Mouse (Mus musculus): Measurements from ENCODE around the gene Pacsin2. TPM values are rescaled to one million over a fixed set of nuclear protein-coding genes. Genes with fewer than 3 reads are reported as not detected.

Gene Pacsin2
- polyA plus RNA-seq, 1 experiment from 2014 or later = 61.3 TPM

DNA sequence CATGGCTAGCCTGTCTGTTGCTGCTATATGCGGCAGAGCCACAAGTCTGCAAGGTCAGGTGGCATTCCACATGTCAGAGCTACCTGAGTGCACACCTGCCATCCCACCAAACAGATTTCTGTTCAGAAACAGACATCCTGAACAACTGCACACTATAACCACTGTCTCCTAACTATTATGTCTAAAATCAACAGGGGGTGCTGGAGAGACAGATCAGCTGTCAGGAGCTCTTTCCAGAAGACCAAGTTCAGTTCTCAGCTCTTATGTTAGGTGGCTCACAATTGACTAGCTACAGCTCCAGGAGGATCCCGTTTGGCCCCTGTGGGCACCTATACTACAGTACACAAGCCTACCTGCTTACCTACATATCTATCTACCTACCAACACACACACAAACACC is 71.7 kb downstream of the Pacsin2 start:
- Histone ChIP-seq H3K4me1 (replicated peaks; ENCODE audit: insufficient read depth, low read length) (peaks cover 4% of the 10 kb centered on the region), H3K4me3 (replicated peaks; ENCODE audit: low read depth, low read length) (no peak overlapping the region), H3K9me3 (replicated peaks; ENCODE audit: low read length) (no peaks in the 10 kb centered on the region), H3K27ac (no peak overlapping the region), H3K36me3 (ENCODE audit: insufficient read depth, low read length) (peaks cover 19% of the 10 kb centered on the region; the same call in 1 of the 2 replicates), H3K27me3 (ENCODE audit: insufficient read depth, low read length) (no peaks in the 10 kb centered on the region), H3K9ac (ENCODE audit: low read depth, low read length) (no peak overlapping the region), H3K4me2 (ENCODE audit: low read length) (no peak overlapping the region)
- no peak for ATAC-seq (replicated peaks; ENCODE audit: low FRiP score, low read depth)
- DNase-seq (ENCODE audit: low spot score) = peak; percentile 29
- WGBS = 69% methylated on average over 2 of the region's 2 CpGs
- TF ChIP-seq CTCF (IDR thresholded peaks at IDR 0.05; ENCODE audit: low read depth) = peak; percentile 47

DNA sequence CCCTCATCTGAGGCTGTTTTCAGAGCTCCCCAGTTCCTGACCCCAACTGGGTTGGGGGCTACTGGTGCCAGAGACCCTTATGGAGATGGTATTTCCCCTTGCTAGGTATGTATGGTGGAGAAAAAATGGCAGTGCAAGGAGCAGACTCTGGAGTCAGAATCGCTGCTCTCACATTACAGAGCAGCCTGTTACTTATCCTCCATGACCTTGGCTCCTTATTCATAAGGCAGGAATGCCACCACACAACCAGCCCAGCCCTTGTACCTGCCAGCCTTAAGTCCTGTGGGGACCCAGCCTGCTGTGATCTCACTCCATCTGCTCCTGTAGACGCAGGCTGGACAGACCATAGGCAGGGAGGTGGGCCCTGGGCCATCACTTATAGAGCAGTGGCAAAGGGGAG is 76.5 kb downstream of the Pacsin2 start:
- no peak for DNase-seq (ENCODE audit: low spot score)
- TF ChIP-seq CTCF (IDR thresholded peaks at IDR 0.05; ENCODE audit: low read depth) = no peak
- Histone ChIP-seq H3K4me1 (replicated peaks; ENCODE audit: insufficient read depth, low read length) (no peaks in the 10 kb centered on the region), H3K36me3 (ENCODE audit: insufficient read depth, low read length) (peaks cover 53% of the 10 kb centered on the region), H3K4me3 (replicated peaks; ENCODE audit: low read depth, low read length) (no peak overlapping the region), H3K9ac (ENCODE audit: low read depth, low read length) (no peak overlapping the region), H3K4me2 (ENCODE audit: low read length) (no peak overlapping the region), H3K27me3 (ENCODE audit: insufficient read depth, low read length) (no peaks in the 10 kb centered on the region), H3K9me3 (replicated peaks; ENCODE audit: low read length) (no peaks in the 10 kb centered on the region), H3K27ac (no peak overlapping the region)
- ATAC-seq (replicated peaks; ENCODE audit: low FRiP score, low read depth) = no peak
- 68% methylated on average over 2 of the region's 2 CpGs for WGBS

DNA sequence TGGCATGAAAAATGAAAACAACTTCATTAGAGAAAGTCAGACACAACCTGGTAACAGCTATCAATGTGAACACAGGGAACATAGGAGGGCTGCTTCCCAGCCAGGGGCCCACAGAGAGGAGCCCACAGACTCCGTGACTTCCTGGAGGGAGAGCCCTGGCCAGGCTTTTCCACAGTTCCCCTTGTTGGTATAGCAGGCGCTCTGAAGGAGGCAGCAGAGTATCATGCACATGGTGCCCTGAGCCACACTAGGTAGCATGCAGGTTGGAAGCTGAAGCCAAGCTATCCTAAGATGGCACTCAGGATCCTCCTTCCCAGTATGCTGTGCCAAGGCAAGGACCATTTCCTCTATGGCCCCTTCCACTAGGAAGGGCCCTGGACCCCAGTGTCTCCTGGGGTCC is 80.8 kb downstream of the Pacsin2 start:
- peaks cover 70% of the 10 kb centered on the region for H3K36me3 ChIP-seq (ENCODE audit: insufficient read depth, low read length)

DNA sequence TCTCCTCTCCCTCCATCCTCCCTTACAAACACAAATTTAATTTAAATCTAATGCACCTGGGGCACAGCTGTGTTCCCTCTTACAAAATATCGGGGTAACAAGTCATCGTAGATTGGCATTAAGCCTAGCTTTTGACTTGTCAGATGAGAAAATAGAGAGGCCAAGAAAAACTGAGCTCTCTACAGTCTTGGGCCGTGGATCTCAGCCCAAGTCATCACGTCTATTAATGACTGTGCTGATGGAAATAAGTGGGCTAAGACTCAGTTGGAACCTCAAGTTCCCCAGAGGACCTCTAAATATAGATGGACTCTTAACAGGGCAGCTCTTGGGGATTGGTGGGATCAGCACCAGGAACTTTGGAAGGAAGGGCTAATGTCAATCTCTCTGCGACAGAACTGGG is 81.3 kb downstream of the Pacsin2 start:
- H3K9me3 ChIP-seq (replicated peaks; ENCODE audit: low read length) = no peaks in the 10 kb centered on the region
- no peaks in the 10 kb centered on the region for H3K27me3 ChIP-seq (ENCODE audit: insufficient read depth, low read length)
- H3K4me3 ChIP-seq (replicated peaks; ENCODE audit: low read depth, low read length) = no peak overlapping the region
- ATAC-seq (replicated peaks; ENCODE audit: low FRiP score, low read depth) (no peak), DNase-seq (ENCODE audit: low spot score) (no peak)
- H3K27ac ChIP-seq = no peak overlapping the region
- H3K4me1 ChIP-seq (replicated peaks; ENCODE audit: insufficient read depth, low read length) = no peaks in the 10 kb centered on the region
- peaks cover 70% of the 10 kb centered on the region for H3K36me3 ChIP-seq (ENCODE audit: insufficient read depth, low read length)
- 81% methylated on average over 5 of the region's 5 CpGs for WGBS
- TF ChIP-seq CTCF (IDR thresholded peaks at IDR 0.05; ENCODE audit: low read depth) = no peak
- no peak overlapping the region for H3K4me2 ChIP-seq (ENCODE audit: low read length)
- H3K9ac ChIP-seq (ENCODE audit: low read depth, low read length) = no peak overlapping the region

More for the DNA sequence above, 80.8 kb downstream of the Pacsin2 start:
- Histone ChIP-seq H3K4me2 (ENCODE audit: low read length) (no peak overlapping the region), H3K4me3 (replicated peaks; ENCODE audit: low read depth, low read length) (no peak overlapping the region), H3K27me3 (ENCODE audit: insufficient read depth, low read length) (no peaks in the 10 kb centered on the region), H3K4me1 (replicated peaks; ENCODE audit: insufficient read depth, low read length) (no peaks in the 10 kb centered on the region), H3K9ac (ENCODE audit: low read depth, low read length) (no peak overlapping the region), H3K27ac (no peak overlapping the region), H3K9me3 (replicated peaks; ENCODE audit: low read length) (no peaks in the 10 kb centered on the region)
- ATAC-seq (replicated peaks; ENCODE audit: low FRiP score, low read depth) (no peak), DNase-seq (ENCODE audit: low spot score) (no peak)
- peak; percentile 61 for TF ChIP-seq CTCF (IDR thresholded peaks at IDR 0.05; ENCODE audit: low read depth)
- WGBS = 92% methylated on average over 2 of the region's 2 CpGs

DNA sequence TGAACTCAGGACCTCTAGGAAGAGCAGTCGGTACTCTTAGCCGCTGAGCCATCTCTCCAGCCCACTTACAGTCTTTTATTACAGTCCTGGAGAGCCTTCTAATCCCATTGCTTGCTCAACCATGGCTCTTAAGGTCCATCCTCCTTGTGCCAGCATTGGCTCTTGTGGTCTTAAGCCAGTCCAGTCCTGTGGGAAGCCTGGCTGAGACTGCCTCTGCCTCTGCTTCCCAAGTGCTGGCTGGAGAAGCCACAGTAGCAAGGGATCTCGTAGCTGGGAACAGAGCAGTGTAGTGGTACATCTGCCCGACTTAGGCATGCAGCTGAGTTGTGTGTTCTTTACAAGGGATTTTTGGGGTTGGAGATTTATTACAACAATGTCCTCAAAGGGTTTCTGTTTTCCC is 81.9 kb downstream of the Pacsin2 start:
- no peak overlapping the region for H3K27ac ChIP-seq
- H3K9ac ChIP-seq (ENCODE audit: low read depth, low read length) = no peak overlapping the region
- H3K27me3 ChIP-seq (ENCODE audit: insufficient read depth, low read length) = no peaks in the 10 kb centered on the region
- DNase-seq (ENCODE audit: low spot score) (no peak), ATAC-seq (replicated peaks; ENCODE audit: low FRiP score, low read depth) (no peak)
- TF ChIP-seq CTCF (IDR thresholded peaks at IDR 0.05; ENCODE audit: low read depth) = no peak
- no peaks in the 10 kb centered on the region for H3K9me3 ChIP-seq (replicated peaks; ENCODE audit: low read length)
- WGBS = 89% methylated on average over 4 of the region's 4 CpGs
- H3K4me1 ChIP-seq (replicated peaks; ENCODE audit: insufficient read depth, low read length) = no peaks in the 10 kb centered on the region
- no peak overlapping the region for H3K4me2 ChIP-seq (ENCODE audit: low read length)
- peaks cover 67% of the 10 kb centered on the region for H3K36me3 ChIP-seq (ENCODE audit: insufficient read depth, low read length)
- no peak overlapping the region for H3K4me3 ChIP-seq (replicated peaks; ENCODE audit: low read depth, low read length)

DNA sequence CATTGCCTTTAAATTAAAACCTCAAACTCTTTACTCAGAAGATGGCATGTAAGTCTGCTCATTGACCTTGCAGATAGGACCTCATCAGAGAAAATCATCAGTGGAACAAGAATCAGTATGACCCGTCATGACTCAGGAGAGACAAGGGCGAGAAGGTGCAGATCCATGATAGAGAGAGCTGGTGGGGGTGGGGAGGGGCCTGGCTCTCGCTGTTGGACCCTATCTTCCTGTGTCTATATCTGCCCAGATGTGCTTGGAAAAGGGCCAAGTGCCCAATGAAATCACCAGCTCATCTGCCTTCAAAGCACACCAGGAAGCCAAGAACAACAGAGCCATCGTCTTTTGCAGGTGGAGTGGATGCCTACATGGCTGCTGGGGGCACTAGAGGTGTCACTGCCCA is 87.3 kb downstream of the Pacsin2 start:
- H3K36me3 ChIP-seq (ENCODE audit: insufficient read depth, low read length) = peaks cover 40% of the 10 kb centered on the region
- H3K9ac ChIP-seq (ENCODE audit: low read depth, low read length) = no peak overlapping the region
- no peaks in the 10 kb centered on the region for H3K4me1 ChIP-seq (replicated peaks; ENCODE audit: insufficient read depth, low read length)
- TF ChIP-seq CTCF (IDR thresholded peaks at IDR 0.05; ENCODE audit: low read depth) = no peak
- H3K27ac ChIP-seq = no peak overlapping the region
- DNase-seq (ENCODE audit: low spot score) (no peak), ATAC-seq (replicated peaks; ENCODE audit: low FRiP score, low read depth) (no peak)
- no peak overlapping the region for H3K4me3 ChIP-seq (replicated peaks; ENCODE audit: low read depth, low read length)
- H3K4me2 ChIP-seq (ENCODE audit: low read length) = no peak overlapping the region
- H3K9me3 ChIP-seq (replicated peaks; ENCODE audit: low read length) = no peaks in the 10 kb centered on the region
- WGBS = 82% methylated on average over 4 of the region's 4 CpGs
- no peaks in the 10 kb centered on the region for H3K27me3 ChIP-seq (ENCODE audit: insufficient read depth, low read length)

DNA sequence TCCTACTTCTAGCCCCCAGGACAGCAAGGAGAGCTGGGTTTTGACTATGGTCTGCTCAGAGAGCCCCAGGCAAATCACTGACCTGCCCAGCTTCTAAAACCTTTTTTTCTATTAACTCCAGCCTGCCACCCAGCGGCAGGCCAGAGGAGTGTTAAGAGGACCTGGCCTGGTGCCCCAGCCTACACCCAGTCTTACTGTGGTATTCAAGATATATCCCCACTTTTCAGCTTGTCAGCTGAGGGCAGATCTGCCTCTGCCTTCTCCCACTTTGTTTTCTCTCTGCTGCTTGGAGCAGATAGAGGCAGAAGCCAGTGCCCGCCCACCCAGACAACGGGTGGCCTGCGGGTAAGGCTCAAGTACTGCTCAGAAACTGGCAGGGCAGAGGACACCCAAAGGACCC is 89.3 kb downstream of the Pacsin2 start:
- no peak overlapping the region for H3K27ac ChIP-seq
- peak; percentile 66 for TF ChIP-seq CTCF (IDR thresholded peaks at IDR 0.05; ENCODE audit: low read depth)

More for the DNA sequence above, 89.3 kb downstream of the Pacsin2 start:
- Histone ChIP-seq H3K4me1 (replicated peaks; ENCODE audit: insufficient read depth, low read length) (no peaks in the 10 kb centered on the region), H3K36me3 (ENCODE audit: insufficient read depth, low read length) (peaks cover 32% of the 10 kb centered on the region), H3K4me2 (ENCODE audit: low read length) (no peak overlapping the region), H3K9me3 (replicated peaks; ENCODE audit: low read length) (no peaks in the 10 kb centered on the region), H3K4me3 (replicated peaks; ENCODE audit: low read depth, low read length) (no peak overlapping the region), H3K27me3 (ENCODE audit: insufficient read depth, low read length) (no peaks in the 10 kb centered on the region), H3K9ac (ENCODE audit: low read depth, low read length) (no peak overlapping the region)
- no peak for ATAC-seq (replicated peaks; ENCODE audit: low FRiP score, low read depth)
- 66% methylated on average over 4 of the region's 4 CpGs for WGBS
- peak; percentile 76 for DNase-seq (ENCODE audit: low spot score)

Measured in kidney, postnatal 0 days (tissue).